Mouse (Mus musculus) CH12.LX (cell line): Measurements from ENCODE around the gene Map2k6. TPM values are rescaled to one million over a fixed set of nuclear protein-coding genes. Genes with fewer than 3 reads are reported as not detected.

Experiments used
- DNase-seq: peaks from one replicate; pipeline ENCODE4 v3.0.0-alpha.2; 2013; ENCODE audit errors: extremely low read depth
- H3K27ac ChIP-seq: 2 replicates; pipeline ENCODE4 v1.5.1; 2012; ENCODE audit warnings: low read depth, mild to moderate bottlenecking, control low read depth, moderate library complexity; ENCODE audit not compliant: insufficient read depth
- H3K27me3 ChIP-seq: replicated peaks from 2 replicates; pipeline ENCODE3; 2012; ENCODE audit warnings: inconsistent platforms
- H3K36me3 ChIP-seq, 2 experiments: replicated peaks in 1 of 2; 2 replicates each; pipeline versions ENCODE3 to v1.6.1; 2012; ENCODE audit warnings: inconsistent platforms in 1 of 2, low read length in 1 of 2, mild to moderate bottlenecking in 1 of 2, mixed read lengths in 1 of 2, moderate library complexity in 1 of 2; ENCODE audit not compliant: control insufficient read depth in 1 of 2, insufficient read depth in 1 of 2
- H3K4me1 ChIP-seq, 2 experiments: 2 replicates each; pipeline ENCODE4 v1.6.1; 2012; ENCODE audit warnings: inconsistent platforms in 1 of 2, moderate library complexity in 1 of 2; ENCODE audit not compliant: insufficient read depth in 2 of 2, control insufficient read depth in 1 of 2
- H3K4me2 ChIP-seq: 2 replicates; pipeline ENCODE4 v1.6.1; 2012; ENCODE audit warnings: low read depth, mild to moderate bottlenecking, control low read depth; ENCODE audit not compliant: poor library complexity, insufficient read depth, severe bottlenecking
- H3K4me3 ChIP-seq, 3 experiments: fragments of 150-350 bp in 1 of 3; sonication (generic) in 1 of 3; replicated peaks in 1 of 3; 2 replicates each; pipeline versions ENCODE3 to v1.5.1; 2011 to 2012; ENCODE audit warnings: low read depth in 2 of 3, low read length in 2 of 3, mild to moderate bottlenecking in 2 of 3, moderate library complexity in 2 of 3, control low read depth in 1 of 3, improper control_type of control experiment in 1 of 3, inconsistent platforms in 1 of 3, mixed read lengths in 1 of 3; ENCODE audit not compliant: poor library complexity in 1 of 3
- H3K79me2 ChIP-seq: replicated peaks from 2 replicates; pipeline ENCODE4 v1.6.1; 2012; ENCODE audit warnings: mild to moderate bottlenecking, moderate library complexity; ENCODE audit not compliant: control insufficient read depth, poor library complexity, insufficient read depth, severe bottlenecking; ENCODE audit errors: extremely low read depth
- H3K9ac ChIP-seq: 2 replicates; pipeline ENCODE4 v1.6.1; 2012; ENCODE audit warnings: low read depth, mild to moderate bottlenecking, control low read depth, moderate library complexity; ENCODE audit not compliant: insufficient read depth
- H3K9me3 ChIP-seq: replicated peaks from 2 replicates; pipeline ENCODE3; 2012; ENCODE audit warnings: low read length, inconsistent platforms, mixed read lengths
- BHLHE40 ChIP-seq: IDR thresholded peaks from 2 replicates; pipeline ENCODE4 v1.6.1; 2011; ENCODE audit warnings: mild to moderate bottlenecking, low read depth, low read length, improper control_type of control experiment
- CHD2 ChIP-seq: IDR thresholded peaks from 2 replicates; pipeline ENCODE4 v1.6.1; 2011; ENCODE audit warnings: low read length, improper control_type of control experiment
- CTCF ChIP-seq, 2 experiments: IDR thresholded peaks in 1 of 2; conservative IDR thresholded peaks in 1 of 2; 2 replicates each; pipeline ENCODE4 v1.5.1; 2011 to 2012; ENCODE audit warnings: low read depth in 2 of 2, low read length in 2 of 2, improper control_type of control experiment in 1 of 2, inconsistent platforms in 1 of 2, mild to moderate bottlenecking in 1 of 2, moderate library complexity in 1 of 2
- E2F4 ChIP-seq: IDR thresholded peaks from 2 replicates; pipeline ENCODE4 v1.6.1; 2011; ENCODE audit warnings: low read depth, low read length, improper control_type of control experiment; ENCODE audit not compliant: insufficient replicate concordance
- EP300 ChIP-seq: IDR thresholded peaks from 2 replicates; pipeline ENCODE4 v1.6.1; 2011; ENCODE audit warnings: low read length, improper control_type of control experiment
- GABPA ChIP-seq: IDR thresholded peaks from 2 replicates; pipeline ENCODE4 v1.6.1; 2012; ENCODE audit warnings: low read depth, low read length, improper control_type of control experiment, inconsistent platforms; ENCODE audit not compliant: insufficient replicate concordance
- HCFC1 ChIP-seq: IDR thresholded peaks from 2 replicates; pipeline ENCODE4 v1.6.1; 2012; ENCODE audit warnings: low read depth, mild to moderate bottlenecking, inconsistent platforms, low read length, improper control_type of control experiment
- IRF4 ChIP-seq: IDR thresholded peaks from 2 replicates; pipeline ENCODE4 v1.6.1; 2014; ENCODE audit warnings: low read depth, mild to moderate bottlenecking, inconsistent platforms, low read length, improper control_type of control experiment
- JUND ChIP-seq: conservative IDR thresholded peaks from 2 replicates; pipeline ENCODE4 v1.6.1; 2011; ENCODE audit warnings: low read depth, low read length, improper control_type of control experiment
- KAT2A ChIP-seq: IDR thresholded peaks from 2 replicates; pipeline ENCODE4 v1.6.1; 2012; ENCODE audit warnings: low read length, improper control_type of control experiment, inconsistent platforms; ENCODE audit not compliant: insufficient replicate concordance
- MAFK ChIP-seq: IDR thresholded peaks from 2 replicates; pipeline ENCODE4 v1.6.1; 2011; ENCODE audit warnings: low read length, improper control_type of control experiment; ENCODE audit not compliant: insufficient replicate concordance
- MAX ChIP-seq: IDR thresholded peaks from 2 replicates; pipeline ENCODE4 v1.6.1; 2011; ENCODE audit warnings: low read length, improper control_type of control experiment
- MAZ ChIP-seq: IDR thresholded peaks from 2 replicates; pipeline ENCODE4 v1.6.1; 2012; ENCODE audit warnings: low read depth, mild to moderate bottlenecking, inconsistent platforms, low read length, improper control_type of control experiment, moderate library complexity
- MEF2A ChIP-seq: IDR thresholded peaks from 2 replicates; pipeline ENCODE4 v1.6.1; 2014; ENCODE audit warnings: low read depth, mild to moderate bottlenecking, inconsistent platforms, low read length, improper control_type of control experiment, borderline replicate concordance
- MXI1 ChIP-seq: IDR thresholded peaks from 2 replicates; pipeline ENCODE4 v1.6.1; 2011; ENCODE audit warnings: mild to moderate bottlenecking, low read depth, low read length, improper control_type of control experiment
- MYC ChIP-seq: IDR thresholded peaks from 2 replicates; pipeline ENCODE4 v1.6.1; 2011; ENCODE audit warnings: low read depth, mild to moderate bottlenecking, improper control_type of control experiment, low read length
- NELFE ChIP-seq: IDR thresholded peaks from 2 replicates; pipeline ENCODE4 v1.6.1; 2011; ENCODE audit warnings: low read depth, low read length, improper control_type of control experiment
- NRF1 ChIP-seq: IDR thresholded peaks from 2 replicates; pipeline ENCODE4 v1.6.1; 2014; ENCODE audit warnings: low read depth, mild to moderate bottlenecking, inconsistent platforms, low read length, improper control_type of control experiment, moderate library complexity
- PAX5 ChIP-seq: IDR thresholded peaks from 2 replicates; pipeline ENCODE4 v1.6.1; 2012; ENCODE audit warnings: low read length, inconsistent platforms, mixed read lengths
- RAD21 ChIP-seq: IDR thresholded peaks from 2 replicates; pipeline ENCODE4 v1.6.1; 2011; ENCODE audit warnings: low read depth, mild to moderate bottlenecking, low read length, improper control_type of control experiment, moderate library complexity
- RCOR1 ChIP-seq: conservative IDR thresholded peaks from 2 replicates; pipeline ENCODE4 v1.6.1; 2012; ENCODE audit warnings: low read depth, mild to moderate bottlenecking, inconsistent platforms, low read length, improper control_type of control experiment
- SIN3A ChIP-seq: IDR thresholded peaks from 2 replicates; pipeline ENCODE4 v1.6.1; 2012; ENCODE audit warnings: low read length, improper control_type of control experiment, inconsistent platforms
- SMC3 ChIP-seq: IDR thresholded peaks from 2 replicates; pipeline ENCODE4 v1.6.1; 2011; ENCODE audit warnings: low read depth, low read length, improper control_type of control experiment
- TBP ChIP-seq: conservative IDR thresholded peaks from 2 replicates; pipeline ENCODE4 v1.6.1; 2011; ENCODE audit warnings: low read depth, low read length, improper control_type of control experiment
- TCF12 ChIP-seq: IDR thresholded peaks from 2 replicates; pipeline ENCODE4 v1.6.1; 2014; ENCODE audit warnings: low read depth, mild to moderate bottlenecking, inconsistent platforms, low read length, improper control_type of control experiment
- UBTF ChIP-seq: IDR thresholded peaks from 2 replicates; pipeline ENCODE4 v1.6.1; 2012; ENCODE audit warnings: low read depth, mild to moderate bottlenecking, inconsistent platforms, low read length, improper control_type of control experiment, moderate library complexity
- USF1 ChIP-seq: IDR thresholded peaks from 2 replicates; pipeline ENCODE4 v1.6.1; 2014; ENCODE audit warnings: low read depth, mild to moderate bottlenecking, inconsistent platforms, low read length, improper control_type of control experiment
- USF2 ChIP-seq: conservative IDR thresholded peaks from 2 replicates; pipeline ENCODE4 v1.6.1; 2011; ENCODE audit warnings: low read depth, low read length, improper control_type of control experiment
- ZC3H11A ChIP-seq: IDR thresholded peaks from 2 replicates; pipeline ENCODE4 v1.6.1; 2012; ENCODE audit warnings: low read depth, mild to moderate bottlenecking, inconsistent platforms, low read length, improper control_type of control experiment
- ZKSCAN1 ChIP-seq: IDR thresholded peaks from 2 replicates; pipeline ENCODE4 v1.6.1; 2012; ENCODE audit warnings: low read depth, inconsistent platforms, low read length, improper control_type of control experiment, borderline replicate concordance
- ZMIZ1 ChIP-seq: IDR thresholded peaks from 2 replicates; pipeline ENCODE4 v1.6.1; 2012; ENCODE audit warnings: low read depth, mild to moderate bottlenecking, inconsistent platforms, low read length, improper control_type of control experiment
- ZNF384 ChIP-seq: IDR thresholded peaks from 2 replicates; pipeline ENCODE4 v1.6.1; 2012; ENCODE audit warnings: low read depth, low read length, improper control_type of control experiment, inconsistent platforms
- dilution Hi-C: fragments of 300-500 bp; cut with MboI; formaldehyde crosslinking; loops from 2 replicates; pipeline ENCODE4 v1.14.3; 2020; ENCODE audit warnings: low sequenced_read_pairs; ENCODE audit not compliant: extremely low pct_unique_long_range_greater_than_20kb, extremely low pct_ligation_motif_present
- in situ Hi-C: fragments of 300-500 bp; cut with MboI; formaldehyde crosslinking; loops from 3 replicates; pipeline ENCODE4 v1.14.3; 2019; ENCODE audit warnings: low sequenced_read_pairs, low pct_ligation_motif_present, low pct_unique_long_range_greater_than_20kb, mixed read lengths
- polyA plus RNA-seq: library from polyadenylated mRNA; unstranded; fragments of >175 nt; gene quantifications from 2 replicates; pipeline ENCODE4 v1.2.1, GENCODE M21; 2012; ENCODE audit warnings: low read depth; ENCODE audit not compliant: insufficient read length
- total RNA-seq, 2 experiments: library from RNA; depleted of rRNA; stranded (reverse); fragments of 300-350 nt in 1 of 2; fragments of >200 nt in 1 of 2; gene quantifications; 2 replicates each; pipeline ENCODE4 v1.2.3; 2012 to 2014

Gene Map2k6
- total and polyA plus RNA-seq, 3 experiments = 16.8 to 21.9 (median 18.0) TPM

- dilution Hi-C loops (no loop called here), in situ Hi-C loops (no loop called here)
- no peak for DNase-seq
- no peaks in the 10 kb centered on the region for H3K9me3 ChIP-seq
- no peaks in the 10 kb centered on the region for H3K36me3 ChIP-seq
- peak overlapping the region; percentile 83 for H3K4me2 ChIP-seq
- no peak for TF ChIP-seq RAD21
- TF ChIP-seq NRF1 = 0 out of 2 replicates have a peak, but pooled peaks have one; percentile 29
- no peaks in the 10 kb centered on the region for H3K79me2 ChIP-seq
- peaks cover 36 to 83% of the 10 kb centered on the region in 2 experiments for H3K4me1 ChIP-seq
- peak overlapping the region; percentile 45 for H3K9ac ChIP-seq
- peak overlapping the region in 2 of 3 experiments; percentile 4 to 7 for H3K4me3 ChIP-seq
- no peaks in the 10 kb centered on the region for H3K27me3 ChIP-seq
- H3K27ac ChIP-seq = peak overlapping the region; percentile 93
Measured at GRCm38 (mm10) chr11:110428999-110429398, 30.1 kb downstream of the Map2k6 start.

GRCm38 (mm10) chr11:110429837-110430418 lies 31.0 kb downstream of the Map2k6 start:
- Histone ChIP-seq H3K79me2 (no peaks in the 10 kb centered on the region), H3K9ac (peak overlapping the region; percentile 45), H3K36me3 (no peaks in the 10 kb centered on the region), H3K9me3 (no peaks in the 10 kb centered on the region), H3K27me3 (no peaks in the 10 kb centered on the region), H3K27ac (peak overlapping the region; percentile 93), H3K4me2 (peak overlapping the region; percentile 83), H3K4me3 (no peak overlapping the region), H3K4me1 (peaks cover 40 to 92% of the 10 kb centered on the region in 2 experiments)
- in situ Hi-C loops = loop anchor here (10.0 kb wide), 1 partner anchor 65 kb away; no protein-coding TSS in a partner anchor
- peak; percentile 84 for DNase-seq
- dilution Hi-C loops = no loop called here
- TF ChIP-seq SIN3A (peak; percentile 80), HCFC1 (peak; percentile 35), TCF12 (peak; percentile 94), MEF2A (peak; percentile 92), MAX (no peak), BHLHE40 (peak; percentile 72), MAZ (0 out of 2 replicates have a peak, but pooled peaks have one; percentile 74), MYC (peak; percentile 74), CHD2 (peak; percentile 83), MXI1 (peak; percentile 46; the same call in 1 of the 2 replicates), RAD21 (no peak; the same call in 1 of the 2 replicates), CTCF (conservative IDR thresholded peaks at IDR 0.05 in 1 of 2, IDR thresholded peaks at IDR 0.05 in 1 of 2; ENCODE audit: low read depth in 2 of 2, low read length in 2 of 2) (no peak), MAFK (no peak), KAT2A (peak; percentile 59; the same call in 1 of the 2 replicates), USF1 (no peak), USF2 (no peak), GABPA (no peak), UBTF (no peak; the same call in 1 of the 2 replicates), ZKSCAN1 (no peak), IRF4 (peak; percentile 77), NELFE (no peak; the same call in 1 of the 2 replicates), EP300 (peak; percentile 96), SMC3 (no peak; the same call in 1 of the 2 replicates), E2F4 (no peak), ZC3H11A (no peak), ZMIZ1 (peak; percentile 49), ZNF384 (no peak), JUND (no peak; the same call in 1 of the 2 replicates), RCOR1 (peak; percentile 93), TBP (peak; percentile 52; the same call in 1 of the 2 replicates), PAX5 (no peak)
